Mouse (Mus musculus) olfactory bulb, adult 2 months (tissue): ENCODE measurements around the gene Orc6. TPM values are rescaled to one million over a fixed set of nuclear protein-coding genes. Genes with fewer than 3 reads are reported as not detected.

Experiments
- H3K27ac ChIP-seq: fragments of 200-500 bp; 2 replicates; pipeline ENCODE4 v1.5.1; 2012; ENCODE audit warnings: low read depth, low read length; ENCODE audit not compliant: insufficient read depth
- H3K4me1 ChIP-seq: fragments of 200-500 bp; 2 replicates; pipeline ENCODE4 v1.6.1; 2012; ENCODE audit warnings: low read length; ENCODE audit not compliant: control insufficient read depth, insufficient read depth
- H3K4me3 ChIP-seq: fragments of 200-500 bp; 2 replicates; pipeline ENCODE4 v1.5.1; 2012; ENCODE audit warnings: mild to moderate bottlenecking, low read depth, low read length, moderate library complexity; ENCODE audit not compliant: insufficient read depth
- CTCF ChIP-seq: fragments of 200-500 bp; IDR thresholded peaks from 2 replicates; pipeline ENCODE4 v1.5.1; 2012; ENCODE audit warnings: low read depth, mild to moderate bottlenecking, low read length, moderate library complexity; ENCODE audit not compliant: insufficient read depth
- POLR2A ChIP-seq: fragments of 200-500 bp; IDR thresholded peaks from 2 replicates; pipeline ENCODE4 v1.6.1; 2012; ENCODE audit warnings: mild to moderate bottlenecking, low read depth, low read length, moderate library complexity; ENCODE audit not compliant: insufficient read depth
- WGBS: fragments of 180-500 bp; shearing (Covaris S2); methylation state at CpG from one replicate; pipeline ENCODE4 v1.1.7; 2018; 5-methylcytosine and 5-hydroxymethylcytosine counted together
- polyA plus RNA-seq: library from polyadenylated mRNA; stranded (reverse); fragments of >200 nt; gene quantifications from 2 replicates; pipeline ENCODE4 v1.2.4, GENCODE M21; 2012; ENCODE audit warnings: low replicate concordance; ENCODE audit not compliant: missing spikeins, insufficient read depth, insufficient read length

Orc6 gene
- not detected in 2 replicates for polyA plus RNA-seq

- Histone ChIP-seq H3K27ac (peak within 1 kb of the TSS; percentile 99), H3K4me1 (no peaks in the 10 kb centered on the region), H3K4me3 (peak within 1 kb of the TSS; percentile 70)
- WGBS: under 1% methylated on average over 63 of the region's 63 CpGs
- TF ChIP-seq POLR2A: peak; percentile 77
- no peak for TF ChIP-seq CTCF
Measured at GRCm38 (mm10) chr8:85299434-85300077, at the start of gene Orc6, which contains the start of gene Vps35. Gene Orc6 (plus strand): TSS chr8:85299632. Gene Vps35 (minus strand): TSS chr8:85299802.

- H3K27ac ChIP-seq: no peak overlapping the region
- WGBS: 87% methylated on average over 1 of the region's 1 CpGs
- peaks cover 2% of the 10 kb centered on the region; the same call in 1 of the 2 replicates for H3K4me1 ChIP-seq
- no peak overlapping the region for H3K4me3 ChIP-seq
- TF ChIP-seq CTCF: no peak
- TF ChIP-seq POLR2A: no peak
Measured at GRCm38 (mm10) chr8:85286846-85287245, 12.6 kb upstream of the Orc6 start.

DNA sequence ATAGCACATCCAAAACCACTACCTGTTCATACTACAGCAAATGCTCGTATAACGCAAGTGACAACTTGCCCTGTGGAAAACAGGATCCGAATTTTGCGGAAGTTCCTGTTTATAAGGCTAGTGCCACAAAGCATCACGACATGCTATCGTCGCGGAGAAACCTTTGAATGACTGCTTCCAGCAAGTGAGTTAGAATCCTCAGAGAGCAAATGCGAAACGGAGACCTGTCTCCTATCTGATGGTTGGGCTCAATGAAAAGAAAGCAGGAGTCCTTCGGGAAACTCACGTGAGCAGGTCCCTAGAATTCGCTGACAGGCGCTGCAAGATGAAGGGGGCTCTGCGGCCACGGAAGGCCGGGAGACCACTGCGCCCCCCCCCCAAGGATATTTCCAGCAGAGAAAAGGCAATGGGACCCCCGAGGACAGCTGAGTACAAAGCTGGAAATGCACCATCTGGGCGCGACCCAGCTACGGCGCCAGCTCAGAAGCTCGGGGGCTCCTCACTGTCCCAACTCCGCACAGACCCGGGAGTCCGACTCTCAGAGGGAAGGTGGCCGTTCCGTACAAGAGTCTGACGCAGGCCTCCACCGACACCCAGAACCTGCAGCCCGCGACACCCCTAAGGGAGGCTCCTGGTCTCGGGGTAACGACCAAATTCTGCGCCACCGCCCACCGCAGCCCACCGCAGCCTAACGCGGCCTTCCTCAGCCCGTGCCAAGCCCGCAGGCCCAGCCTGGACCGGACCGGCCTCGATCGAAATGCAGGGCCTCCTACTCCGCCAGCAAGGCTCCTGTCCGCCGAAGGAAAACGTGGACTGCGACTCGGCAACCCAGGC lies 615 bp upstream of the Orc6 start:
- Histone ChIP-seq H3K4me1 (no peaks in the 10 kb centered on the region), H3K4me3 (peak overlapping the region; percentile 70), H3K27ac (peak overlapping the region; percentile 22; the same call in 1 of the 2 replicates)
- TF ChIP-seq POLR2A (no peak), CTCF (no peak)
- WGBS: under 1% methylated on average over 53 of the region's 53 CpGs

- Histone ChIP-seq H3K4me3 (no peak overlapping the region), H3K27ac (no peak overlapping the region), H3K4me1 (no peaks in the 10 kb centered on the region)
- TF ChIP-seq CTCF (no peak), POLR2A (no peak)
- WGBS: 17% methylated on average over 1 of the region's 1 CpGs
Measured at GRCm38 (mm10) chr8:85301941-85302340, 2.5 kb downstream of the Orc6 start.

- Histone ChIP-seq H3K27ac (no peak overlapping the region), H3K4me1 (no peaks in the 10 kb centered on the region), H3K4me3 (no peak overlapping the region)
- TF ChIP-seq POLR2A (no peak), CTCF (no peak)
- WGBS: 78% methylated on average over 3 of the region's 3 CpGs
Measured at GRCm38 (mm10) chr8:85302931-85303330, 3.5 kb downstream of the Orc6 start.

GRCm38 (mm10) chr8:85303531-85303930 lies 4.1 kb downstream of the Orc6 start:
- WGBS: 49% methylated on average over 5 of the region's 5 CpGs
- TF ChIP-seq CTCF (no peak), POLR2A (no peak)
- Histone ChIP-seq H3K4me1 (no peaks in the 10 kb centered on the region), H3K27ac (no peak overlapping the region), H3K4me3 (no peak overlapping the region)

- TF ChIP-seq POLR2A (no peak), CTCF (no peak)
- WGBS: 91% methylated on average over 2 of the region's 2 CpGs
- Histone ChIP-seq H3K27ac (no peak overlapping the region), H3K4me1 (no peaks in the 10 kb centered on the region), H3K4me3 (no peak overlapping the region)
Measured at GRCm38 (mm10) chr8:85308564-85308963, 9.1 kb downstream of the Orc6 start.

DNA sequence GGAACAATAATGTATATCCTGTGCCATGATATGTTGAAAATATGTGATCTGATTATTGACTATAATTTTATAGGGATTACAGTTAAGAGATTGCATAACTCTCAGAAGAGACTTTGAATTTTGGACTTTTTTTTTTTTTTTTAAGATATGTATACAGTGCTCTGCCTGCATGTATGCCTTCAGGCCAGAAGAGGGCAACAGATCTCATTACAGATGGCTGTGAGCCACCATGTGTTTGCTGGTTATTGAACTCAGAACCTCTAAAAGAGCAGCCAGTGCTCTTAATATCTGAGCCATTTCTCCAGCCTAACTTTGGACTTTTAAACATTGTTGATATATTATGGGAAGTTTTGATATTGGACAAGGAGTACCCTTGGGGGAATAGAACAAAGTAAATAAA lies 12.3 kb downstream of the Orc6 start:
- Histone ChIP-seq H3K27ac (no peak overlapping the region), H3K4me1 (no peaks in the 10 kb centered on the region), H3K4me3 (no peak overlapping the region)
- TF ChIP-seq CTCF (no peak), POLR2A (no peak)

GRCm38 (mm10) chr8:85313036-85313435 lies 13.6 kb downstream of the Orc6 start:
- no peak for TF ChIP-seq POLR2A
- no peak for TF ChIP-seq CTCF
- Histone ChIP-seq H3K4me3 (no peak overlapping the region), H3K27ac (no peak overlapping the region), H3K4me1 (no peaks in the 10 kb centered on the region)
- 84% methylated on average over 3 of the region's 3 CpGs for WGBS
